Mouse (Mus musculus): ENCODE results near the gene Ssc4d.

The Ssc4d gene

GRCm38 (mm10) chr5:135975893-135976668 lies 1.8 kb upstream of the Ssc4d start:
- DNase-seq (ENCODE audit: low spot score in 2 of 2): no peak

- no peak for DNase-seq (ENCODE audit: low spot score in 2 of 2)
Measured at GRCm38 (mm10) chr5:135971876-135972275, 2.5 kb downstream of the Ssc4d start.

- DNase-seq (ENCODE audit: low spot score in 2 of 2): no peak
Measured at GRCm38 (mm10) chr5:135970247-135970646, 4.1 kb downstream of the Ssc4d start.

GRCm38 (mm10) chr5:135968781-135969180 lies 5.5 kb downstream of the Ssc4d start:
- DNase-seq (ENCODE audit: low spot score in 2 of 2): no peak

- DNase-seq (ENCODE audit: low spot score in 2 of 2): no peak
Measured at GRCm38 (mm10) chr5:135966866-135967265, 7.5 kb downstream of the Ssc4d start.

GRCm38 (mm10) chr5:135965501-135965930 lies 8.8 kb downstream of the Ssc4d start:
- no peak for DNase-seq (ENCODE audit: low spot score in 2 of 2)

GRCm38 (mm10) chr5:135963280-135963627 lies 11.1 kb downstream of the Ssc4d start:
- DNase-seq (ENCODE audit: low spot score in 2 of 2): no peak

- peak; percentile 97 to 98 for DNase-seq (ENCODE audit: low spot score in 2 of 2)
Measured at GRCm38 (mm10) chr5:135962492-135963279, 11.6 kb downstream of the Ssc4d start.

- no peak for DNase-seq (ENCODE audit: low spot score in 2 of 2)
Measured at GRCm38 (mm10) chr5:135962125-135962491, 12.2 kb downstream of the Ssc4d start.

- DNase-seq (ENCODE audit: low spot score in 2 of 2): no peak
Measured at GRCm38 (mm10) chr5:135960909-135961635, 13.3 kb downstream of the Ssc4d start.

GRCm38 (mm10) chr5:135959911-135960310 lies 14.4 kb downstream of the Ssc4d start:
- no peak for DNase-seq (ENCODE audit: low spot score in 2 of 2)

GRCm38 (mm10) chr5:135958367-135958766 lies 16.0 kb downstream of the Ssc4d start:
- no peak for DNase-seq (ENCODE audit: low spot score in 2 of 2)

- peak; percentile 90 to 94 for DNase-seq (ENCODE audit: low spot score in 2 of 2)
Measured at GRCm38 (mm10) chr5:135957207-135957974, 16.9 kb downstream of the Ssc4d start.

GRCm38 (mm10) chr5:135956300-135957206 lies 17.8 kb downstream of the Ssc4d start:
- DNase-seq (ENCODE audit: low spot score in 2 of 2): no peak

- no peak for DNase-seq (ENCODE audit: low spot score in 2 of 2)
Measured at GRCm38 (mm10) chr5:135952830-135953229, 21.5 kb downstream of the Ssc4d start.

GRCm38 (mm10) chr5:135951660-135952059 lies 22.7 kb downstream of the Ssc4d start:
- no peak for DNase-seq (ENCODE audit: low spot score in 2 of 2)

- no peak for DNase-seq (ENCODE audit: low spot score in 2 of 2)
Measured at GRCm38 (mm10) chr5:135950710-135951412, 23.5 kb downstream of the Ssc4d start.

- DNase-seq (ENCODE audit: low spot score in 2 of 2): no peak
Measured at GRCm38 (mm10) chr5:135946621-135947020, 27.7 kb downstream of the Ssc4d start.

GRCm38 (mm10) chr5:135945916-135946408 lies 28.4 kb downstream of the Ssc4d start:
- DNase-seq (ENCODE audit: low spot score in 2 of 2): no peak

- no peak for DNase-seq (ENCODE audit: low spot score in 2 of 2)
Measured at GRCm38 (mm10) chr5:135942710-135943109, 31.6 kb downstream of the Ssc4d start.

Measured in frontal cortex, postnatal 10 days (tissue).